Mouse (Mus musculus) WW6 (cell line): Measurements from ENCODE around the gene Armc12.

Source experiments
- DNase-seq: peaks from one replicate; pipeline ENCODE4 v3.0.0-alpha.2; 2013; ENCODE audit warnings: low read depth, low spot score

Gene Armc12

GRCm38 (mm10) chr17:28588591-28588990 lies 58.0 kb downstream of the Armc12 start:
- no peak for DNase-seq
